Comparison of ENCODE assay signal across 8 mouse cellular contexts in the genomic region with DNA sequence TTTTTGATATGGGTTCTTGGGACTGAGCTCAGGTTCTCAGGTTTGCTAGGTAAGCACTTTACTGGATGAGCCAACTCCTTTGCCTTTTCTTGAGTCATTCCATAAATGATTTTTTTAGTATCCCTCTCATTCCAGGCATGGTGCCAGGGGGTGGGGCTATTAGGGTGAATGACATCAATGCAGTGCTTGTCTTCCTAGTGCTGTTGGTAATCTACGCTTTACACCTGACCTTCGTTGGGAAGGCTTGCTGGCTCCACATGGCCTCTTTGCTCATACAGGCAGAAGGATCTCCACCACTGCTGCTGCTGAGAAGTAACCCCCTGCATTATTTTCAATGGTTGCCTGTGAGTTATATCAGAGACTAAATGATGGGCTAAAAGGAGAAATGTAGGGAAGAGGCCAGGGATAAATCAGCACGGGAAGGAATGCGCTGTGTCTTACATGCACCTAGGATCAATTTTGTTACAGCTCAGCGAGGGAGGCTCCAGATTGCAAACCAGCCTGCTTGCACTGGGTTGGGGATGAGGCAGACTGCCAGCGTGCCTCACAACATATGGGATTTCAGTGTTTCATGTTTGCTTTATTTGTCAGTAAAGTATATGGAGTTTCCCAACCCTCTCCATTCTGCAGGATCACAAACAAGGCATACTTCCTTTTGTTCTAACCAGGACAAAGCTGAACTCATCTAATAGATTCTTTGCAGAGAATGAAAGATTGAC.
DNase-seq lines count a peak whose midpoint lies in the region; ATAC-seq lines count a peak whose summit lies in the region.

No protein-coding gene starts in this region.

- H3K27me3 ChIP-seq in embryonic facial prominence, embryonic 14.5 days (replicated peaks; ENCODE audit: control insufficient read depth, insufficient read depth, low read length): no peaks in the 10 kb centered on the region
- H3K27me3 ChIP-seq in embryonic facial prominence, embryonic 10.5 days (replicated peaks; ENCODE audit: low read depth, poor library complexity, severe bottlenecking): no peaks in the 10 kb centered on the region
- H3K27me3 ChIP-seq in intestine, embryonic 16.5 days (replicated peaks; ENCODE audit: control insufficient read depth, insufficient read depth, low read length): no peaks in the 10 kb centered on the region

- 0 out of 2 replicates have a peak, but pooled peaks have one; percentile 37 for ATAC-seq in embryonic facial prominence, embryonic 14.5 days (ENCODE audit: low read depth)
- no peak for ATAC-seq in megakaryocyte progenitor cell, adult 5-6 weeks (replicated peaks; ENCODE audit: poor library complexity)
- ATAC-seq in intestine, embryonic 16.5 days: no peak

- 72% methylated on average over 6 of the region's 6 CpGs for whole genome bisulfite sequencing in embryonic facial prominence, embryonic 14.5 days
- WGBS in embryonic facial prominence, embryonic 10.5 days: 92% methylated on average over 6 of the region's 6 CpGs
- 69% methylated on average over 6 of the region's 6 CpGs for WGBS in intestine, embryonic 16.5 days

- H3K4me1 ChIP-seq in embryonic facial prominence, embryonic 14.5 days (ENCODE audit: control insufficient read depth, insufficient read depth, low read length): no peaks in the 10 kb centered on the region
- H3K4me1 ChIP-seq in embryonic facial prominence, embryonic 10.5 days: no peaks in the 10 kb centered on the region
- no peaks in the 10 kb centered on the region for H3K4me1 ChIP-seq in intestine, embryonic 16.5 days (ENCODE audit: control insufficient read depth, insufficient read depth, low read length)

- H3K27ac ChIP-seq in embryonic facial prominence, embryonic 14.5 days (replicated peaks; ENCODE audit: low read depth, low read length): no peak overlapping the region
- no peak overlapping the region for H3K27ac ChIP-seq in embryonic facial prominence, embryonic 10.5 days (replicated peaks)
- H3K27ac ChIP-seq in intestine, embryonic 16.5 days (ENCODE audit: low read length): no peak overlapping the region

- no peak overlapping the region for H3K9ac ChIP-seq in embryonic facial prominence, embryonic 14.5 days (ENCODE audit: low read depth, low read length)
- H3K9ac ChIP-seq in intestine, embryonic 16.5 days (ENCODE audit: low read depth, low read length): no peak overlapping the region

- H3K9me3 ChIP-seq in embryonic facial prominence, embryonic 14.5 days (ENCODE audit: control insufficient read depth, low read length): no peaks in the 10 kb centered on the region
- H3K9me3 ChIP-seq in embryonic facial prominence, embryonic 10.5 days: no peaks in the 10 kb centered on the region
- H3K9me3 ChIP-seq in intestine, embryonic 16.5 days (ENCODE audit: control insufficient read depth, low read length): no peaks in the 10 kb centered on the region

- H3K4me2 ChIP-seq in embryonic facial prominence, embryonic 14.5 days (ENCODE audit: low read depth, low read length): no peak overlapping the region
- no peak overlapping the region for H3K4me2 ChIP-seq in intestine, embryonic 16.5 days (ENCODE audit: low read depth, low read length)

- H3K4me3 ChIP-seq in embryonic facial prominence, embryonic 14.5 days (ENCODE audit: low read depth, low read length): no peak overlapping the region
- H3K4me3 ChIP-seq in embryonic facial prominence, embryonic 10.5 days: no peak overlapping the region
- H3K4me3 ChIP-seq in intestine, embryonic 16.5 days (ENCODE audit: low read length): no peak overlapping the region

- DNase-seq in embryonic facial prominence, embryonic 14.5 days (ENCODE audit: low spot score): peak; percentile 48
- DNase-seq in embryonic facial prominence, embryonic 10.5 days (ENCODE audit: low spot score): no peak
- peak; percentile 23 for DNase-seq in NIH3T3 (ENCODE audit: low read depth)
- DNase-seq in kidney, postnatal 10 days: peak; percentile 28
- DNase-seq in lung, adult 18-20 months: peak; percentile 49 to 68
- no peak for DNase-seq in spleen, postnatal 14 days (ENCODE audit: low spot score in 2 of 2)

- H3K36me3 ChIP-seq in embryonic facial prominence, embryonic 14.5 days (ENCODE audit: control insufficient read depth, insufficient read depth, low read length): no peaks in the 10 kb centered on the region
- H3K36me3 ChIP-seq in embryonic facial prominence, embryonic 10.5 days (replicated peaks): no peaks in the 10 kb centered on the region
- no peaks in the 10 kb centered on the region for H3K36me3 ChIP-seq in intestine, embryonic 16.5 days (ENCODE audit: control insufficient read depth, insufficient read depth, low read length)

Comparison
In these comparisons a context has a peak if more than half of its experiments do, and no peak if none do; other contexts are left out.
1. DNase-seq: peak in embryonic facial prominence, embryonic 14.5 days (single experiment), NIH3T3 (single experiment), kidney, postnatal 10 days (single experiment) and lung, adult 18-20 months (2 of 2); none in embryonic facial prominence, embryonic 10.5 days (single experiment) and spleen, postnatal 14 days (0 of 2).